8 mouse cellular contexts compared by ENCODE assay signal in the genomic region with DNA sequence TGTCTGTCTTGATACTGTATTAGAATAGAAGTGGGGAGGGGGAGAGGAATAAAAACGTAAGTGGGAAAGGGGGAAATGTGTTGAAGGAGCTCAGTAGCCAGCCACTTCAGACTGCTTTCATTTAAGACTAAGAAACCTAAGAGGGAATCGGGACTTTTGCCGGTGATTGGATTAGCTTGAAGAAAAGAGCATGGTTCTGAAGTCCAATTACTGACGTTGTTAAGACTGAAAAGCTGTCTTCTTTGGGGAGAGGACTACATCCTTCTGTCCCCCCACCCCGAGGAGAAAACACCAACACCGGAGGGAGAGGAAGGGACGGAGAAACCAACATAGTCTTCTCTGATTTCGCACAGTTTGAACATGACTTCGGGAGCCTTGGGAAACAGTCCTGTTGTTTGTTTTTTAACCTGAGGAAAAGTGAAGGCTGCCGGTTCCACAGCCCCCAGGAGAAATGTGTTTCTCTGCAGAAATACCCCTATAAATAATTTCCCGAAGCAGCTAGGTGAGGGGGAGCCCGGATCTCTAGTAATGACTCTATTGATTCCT. TPM values are rescaled to one million over a fixed set of nuclear protein-coding genes. Genes with fewer than 3 reads are reported as not detected.
DNase-seq lines count a peak whose midpoint lies in the region; ATAC-seq and TF ChIP-seq lines count a peak whose summit lies in the region.

No protein-coding gene starts in this region.

- no peaks in the 10 kb centered on the region for H3K36me3 ChIP-seq in E14TG2a.4 (ENCODE audit: insufficient read depth, low read length)
- H3K36me3 ChIP-seq in forebrain, embryonic 10.5 days (replicated peaks): no peaks in the 10 kb centered on the region
- no peaks in the 10 kb centered on the region for H3K36me3 ChIP-seq in intestine, postnatal 0 days (ENCODE audit: control insufficient read depth, insufficient read depth)
- H3K36me3 ChIP-seq in neural tube, embryonic 12.5 days: no peaks in the 10 kb centered on the region

- H3K4me2 ChIP-seq in intestine, postnatal 0 days (replicated peaks; ENCODE audit: low read depth): peak overlapping the region; percentile 67
- H3K4me2 ChIP-seq in neural tube, embryonic 12.5 days (replicated peaks): peak overlapping the region; percentile 96

- ATAC-seq in intestine, postnatal 0 days: no peak
- no peak; the same call in 1 of the 2 replicates for ATAC-seq in neural tube, embryonic 12.5 days (ENCODE audit: low FRiP score, low read depth)

- peaks cover 28% of the 10 kb centered on the region for H3K4me1 ChIP-seq in E14TG2a.4 (replicated peaks; ENCODE audit: low read depth, low read length)
- H3K4me1 ChIP-seq in forebrain, embryonic 10.5 days: peaks cover 54% of the 10 kb centered on the region
- H3K4me1 ChIP-seq in intestine, postnatal 0 days (replicated peaks; ENCODE audit: control insufficient read depth, insufficient read depth, low read length): no peaks in the 10 kb centered on the region; the same call in 1 of the 2 replicates
- H3K4me1 ChIP-seq in neural tube, embryonic 12.5 days: peaks cover 49% of the 10 kb centered on the region

- peak; percentile 32 for DNase-seq in heart, adult 8-10 months (ENCODE audit: low spot score)
- DNase-seq in heart, postnatal 4 days: no peak
- DNase-seq in forebrain, embryonic 10.5 days (ENCODE audit: extremely low spot score, low spot score): peak; percentile 21
- no peak for DNase-seq in ovary, postnatal 10 days (ENCODE audit: low spot score)
- DNase-seq in right cerebral cortex, postnatal 36 days (ENCODE audit: low spot score in 2 of 2): no peak

- no peaks in the 10 kb centered on the region for H3K9me3 ChIP-seq in E14TG2a.4 (ENCODE audit: low read length)
- no peaks in the 10 kb centered on the region for H3K9me3 ChIP-seq in forebrain, embryonic 10.5 days
- no peaks in the 10 kb centered on the region for H3K9me3 ChIP-seq in intestine, postnatal 0 days (ENCODE audit: control insufficient read depth)
- no peaks in the 10 kb centered on the region for H3K9me3 ChIP-seq in neural tube, embryonic 12.5 days

- H3K4me3 ChIP-seq in E14TG2a.4 (replicated peaks; ENCODE audit: low read length): peak overlapping the region; percentile 67
- H3K4me3 ChIP-seq in forebrain, embryonic 10.5 days: peak overlapping the region; percentile 67
- H3K4me3 ChIP-seq in intestine, postnatal 0 days (ENCODE audit: low read depth, low read length): peak overlapping the region; percentile 57
- H3K4me3 ChIP-seq in neural tube, embryonic 12.5 days: peak overlapping the region; percentile 64

- WGBS in forebrain, embryonic 10.5 days: 1% methylated on average over 12 of the region's 12 CpGs
- WGBS in intestine, postnatal 0 days: under 1% methylated on average over 12 of the region's 12 CpGs
- 2% methylated on average over 12 of the region's 12 CpGs for WGBS in neural tube, embryonic 12.5 days

- peak overlapping the region; percentile 91 for H3K27ac ChIP-seq in forebrain, embryonic 10.5 days
- no peak overlapping the region; the same call in 1 of the 2 replicates for H3K27ac ChIP-seq in intestine, postnatal 0 days (ENCODE audit: low read depth, low read length)
- no peak overlapping the region for H3K27ac ChIP-seq in neural tube, embryonic 12.5 days

- peaks cover 71% of the 10 kb centered on the region for H3K27me3 ChIP-seq in E14TG2a.4 (ENCODE audit: insufficient read depth, low read length)
- H3K27me3 ChIP-seq in forebrain, embryonic 10.5 days (ENCODE audit: poor library complexity, severe bottlenecking): peaks cover 24% of the 10 kb centered on the region
- H3K27me3 ChIP-seq in intestine, postnatal 0 days (replicated peaks; ENCODE audit: control insufficient read depth, insufficient read depth, low read length): no peaks in the 10 kb centered on the region
- H3K27me3 ChIP-seq in neural tube, embryonic 12.5 days (replicated peaks): no peaks in the 10 kb centered on the region

- no peak for TF ChIP-seq CTCF in E14TG2a.4 (conservative IDR thresholded peaks at IDR 0.05; ENCODE audit: low read length)
- no peak for TF ChIP-seq CTCF in intestine, postnatal 0 days (IDR thresholded peaks at IDR 0.05; ENCODE audit: low read depth)

- peak overlapping the region; percentile 60 for H3K9ac ChIP-seq in intestine, postnatal 0 days (ENCODE audit: low read depth, low read length)
- H3K9ac ChIP-seq in neural tube, embryonic 12.5 days: peak overlapping the region; percentile 70

RNA-seq across cellular contexts. Expression of a gene that starts 0.6 kb away (rescaled TPM):
- 1 to 10 TPM; 5.0 to 6.1 (median 5.2) TPM for total RNA-seq in heart, adult 8-10 months (2022)
- total RNA-seq in heart, postnatal 4 days (2021): 10 to 100 TPM; 11.9 to 13.2 TPM
- 5.9 and 6.3 TPM in 2 replicates for polyA plus RNA-seq in forebrain, embryonic 10.5 days (2016; fragmentation: Nextera tagmentation; extraction: Ambion mirVana)
- polyA plus RNA-seq in intestine, postnatal 0 days (2015; fragmentation: Nextera tagmentation; extraction: Ambion mirVana): 3.1 and 3.4 TPM in 2 replicates
- polyA plus RNA-seq in neural tube, embryonic 12.5 days (2016; fragmentation: Nextera tagmentation; extraction: Ambion mirVana): 13.9 and 14.3 TPM in 2 replicates

RNA-seq across cellular contexts. Expression of a gene that starts 50.4 kb away (rescaled TPM):
- 10 to 100 TPM in 1 of 4 experiments, 1 to 10 TPM in 3; 7.3 to 10.8 (median 8.6) TPM for total RNA-seq in heart, adult 8-10 months (2022)
- 10 to 100 TPM; 13.0 to 13.5 TPM for total RNA-seq in heart, postnatal 4 days (2021)
- polyA plus RNA-seq in forebrain, embryonic 10.5 days (2016; fragmentation: Nextera tagmentation; extraction: Ambion mirVana): 7.7 and 8.0 TPM in 2 replicates
- polyA plus RNA-seq in intestine, postnatal 0 days (2015; fragmentation: Nextera tagmentation; extraction: Ambion mirVana): 5.2 and 5.8 TPM in 2 replicates
- 13.4 and 14.4 TPM in 2 replicates for polyA plus RNA-seq in neural tube, embryonic 12.5 days (2016; fragmentation: Nextera tagmentation; extraction: Ambion mirVana)

RNA-seq across cellular contexts. Expression of a gene that starts 51.6 kb away (rescaled TPM):
- 1 to 10 TPM; 4.1 to 5.8 (median 5.1) TPM for total RNA-seq in heart, adult 8-10 months (2022)
- total RNA-seq in heart, postnatal 4 days (2021): 1 to 10 TPM; 7.9 to 8.6 TPM
- polyA plus RNA-seq in forebrain, embryonic 10.5 days (2016; fragmentation: Nextera tagmentation; extraction: Ambion mirVana): 7.1 and 8.4 TPM in 2 replicates
- 6.9 and 7.0 TPM in 2 replicates for polyA plus RNA-seq in intestine, postnatal 0 days (2015; fragmentation: Nextera tagmentation; extraction: Ambion mirVana)
- polyA plus RNA-seq in neural tube, embryonic 12.5 days (2016; fragmentation: Nextera tagmentation; extraction: Ambion mirVana): 12.7 and 14.6 TPM in 2 replicates

Comparison
In these comparisons a context has a peak if more than half of its experiments do, and no peak if none do; other contexts are left out.
1. DNase-seq: peak in heart, adult 8-10 months (single experiment) and forebrain, embryonic 10.5 days (single experiment); none in heart, postnatal 4 days (single experiment), ovary, postnatal 10 days (single experiment) and right cerebral cortex, postnatal 36 days (0 of 2).
2. Peak in every context shown above with its lines, with median percentiles within 50 percentile points of each other: H3K4me3 ChIP-seq.